Mouse (Mus musculus): Measurements from ENCODE around the gene Clk3. TPM values are rescaled to one million over a fixed set of nuclear protein-coding genes. Genes with fewer than 3 reads are reported as not detected.
A peak's percentile ranks its signal among the peaks of the same experiment; 100 is the strongest.

The Clk3 gene
- polyA plus RNA-seq, 1 experiment from 2014 or later: 75.6 TPM

DNA sequence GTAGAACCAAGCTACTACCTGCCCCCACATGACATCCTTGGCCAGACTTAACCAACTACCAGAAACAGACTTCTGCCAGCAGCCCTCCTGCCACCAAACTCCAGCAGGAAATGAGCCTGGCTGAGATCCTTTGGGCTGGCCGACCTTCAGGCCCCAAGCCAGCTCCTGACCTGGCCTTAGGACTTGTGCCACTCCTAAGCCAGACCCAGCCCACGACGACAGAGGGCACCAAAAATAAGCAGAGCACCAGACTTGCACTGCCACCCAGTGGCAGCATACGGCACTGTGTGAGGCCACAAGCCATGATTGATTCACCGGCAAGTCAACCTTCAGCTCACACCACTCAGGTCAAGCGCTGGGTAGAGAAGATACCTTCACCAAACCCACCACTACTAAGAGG, 6.4 kb downstream of the Clk3 start:
- no peak for TF ChIP-seq CTCF (IDR thresholded peaks at IDR 0.05)
- no peak for DNase-seq (ENCODE audit: low read depth, low spot score)
- in situ Hi-C loops (cut with MboI; ENCODE audit: low pct_unique_long_range_greater_than_20kb): no loop called here
- POLR2A ChIA-PET: interaction anchor here (0.8 kb wide), 1 partner anchor 10 kb away, joined by 3 read pairs; no protein-coding TSS in a partner anchor
- CTCF ChIA-PET: interaction anchor here (0.7 to 2.1 kb wide), 10 partner anchors 10 to 239 kb away, joined by 3 to 15 read pairs (median 3); no protein-coding TSS in a partner anchor
- H3K27me3 ChIP-seq: no peaks in the 10 kb centered on the region
- peak; percentile 47 for ATAC-seq

DNA sequence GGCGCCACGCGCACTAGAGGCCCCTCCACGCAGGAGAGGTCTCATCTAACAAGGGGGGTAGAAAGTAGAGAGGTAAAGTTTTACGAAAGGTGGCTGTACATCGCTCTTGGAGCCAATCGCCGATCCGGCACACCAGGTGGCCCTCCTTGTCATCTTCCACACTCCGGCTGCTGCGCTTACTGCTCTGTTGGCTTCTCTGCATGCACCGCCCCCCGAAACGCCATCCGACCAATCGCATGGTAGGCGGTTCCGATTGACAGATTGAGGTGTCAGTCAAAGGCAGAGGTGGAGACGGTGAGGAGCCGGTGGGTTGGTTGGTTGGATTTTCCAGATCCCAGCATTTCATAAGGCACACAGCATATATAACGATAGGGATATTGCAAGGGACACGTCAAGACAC, 7.1 kb downstream of the Clk3 start:
- ChIA-PET POLR2A (interaction anchor here (0.7 to 0.8 kb wide), 2 partner anchors 9 to 11 kb away, joined by 3 to 4 read pairs; no protein-coding TSS in a partner anchor), CTCF (interaction anchor here (1.1 to 2.1 kb wide), 6 partner anchors 9 to 240 kb away, joined by 3 to 15 read pairs (median 8); no protein-coding TSS in a partner anchor)
- in situ Hi-C loops (cut with MboI; ENCODE audit: low pct_unique_long_range_greater_than_20kb): no loop called here
- no peaks in the 10 kb centered on the region for H3K27me3 ChIP-seq
- no peak for DNase-seq (ENCODE audit: low read depth, low spot score)
- TF ChIP-seq CTCF (IDR thresholded peaks at IDR 0.05): no peak
- no peak for ATAC-seq

DNA sequence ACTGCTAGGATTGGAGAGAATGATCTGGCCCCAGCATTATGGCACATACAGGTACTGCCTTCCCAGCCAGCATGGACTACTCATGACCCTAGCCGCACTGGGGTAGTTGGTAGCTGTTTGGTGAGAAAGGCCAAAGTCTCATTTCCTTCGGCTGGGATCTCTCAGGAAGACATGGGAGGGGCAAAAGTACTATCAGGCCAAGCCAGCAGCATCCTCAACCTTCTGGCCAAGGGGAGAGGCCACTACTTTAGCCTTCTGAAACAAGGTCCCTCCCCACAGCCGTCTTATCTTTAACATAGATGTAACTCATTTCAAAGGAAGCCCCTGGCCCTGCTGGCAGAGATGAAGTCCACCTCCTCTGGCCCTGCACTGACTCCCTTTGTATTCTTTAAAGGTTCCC, 8.1 kb downstream of the Clk3 start:
- ChIA-PET CTCF (interaction anchor here (1.4 to 4.0 kb wide), 2 partner anchors 13 to 241 kb away, joined by 4 to 21 read pairs; no protein-coding TSS in a partner anchor), POLR2A (no interaction called here)
- no peak for DNase-seq (ENCODE audit: low read depth, low spot score)
- no peak for TF ChIP-seq CTCF (IDR thresholded peaks at IDR 0.05)
- no peak for ATAC-seq
- no peaks in the 10 kb centered on the region for H3K27me3 ChIP-seq
- in situ Hi-C loops (cut with MboI; ENCODE audit: low pct_unique_long_range_greater_than_20kb): no loop called here

DNA sequence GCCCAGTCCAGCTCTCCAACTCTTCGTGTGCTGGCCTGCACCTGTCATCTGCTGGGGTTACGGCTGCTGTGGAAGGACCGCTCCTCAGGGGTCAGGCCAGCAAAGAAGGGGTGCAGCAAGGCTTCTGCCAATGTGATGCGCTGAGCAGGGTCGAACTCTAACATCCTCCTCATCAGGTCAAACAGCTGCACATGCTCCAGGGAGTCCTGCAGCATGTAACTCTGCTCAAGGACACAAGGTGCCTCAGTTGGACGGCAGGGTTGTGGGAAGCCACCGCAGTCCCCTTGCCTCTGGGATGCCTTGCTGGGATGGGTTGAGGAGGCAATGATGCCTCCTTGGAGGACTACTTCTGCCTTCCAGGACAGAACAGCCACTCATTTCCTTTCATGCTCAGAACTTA, 14.8 kb downstream of the Clk3 start:
- H3K27me3 ChIP-seq: no peaks in the 10 kb centered on the region
- no peak for ATAC-seq
- no peak for DNase-seq (ENCODE audit: low read depth, low spot score)
- in situ Hi-C loops (cut with MboI; ENCODE audit: low pct_unique_long_range_greater_than_20kb): no loop called here
- ChIA-PET CTCF (interaction anchor here (1.3 kb wide), 1 partner anchor 91 kb away, joined by 3 read pairs; no protein-coding TSS in a partner anchor), POLR2A (no interaction called here)
- no peak for TF ChIP-seq CTCF (IDR thresholded peaks at IDR 0.05)

DNA sequence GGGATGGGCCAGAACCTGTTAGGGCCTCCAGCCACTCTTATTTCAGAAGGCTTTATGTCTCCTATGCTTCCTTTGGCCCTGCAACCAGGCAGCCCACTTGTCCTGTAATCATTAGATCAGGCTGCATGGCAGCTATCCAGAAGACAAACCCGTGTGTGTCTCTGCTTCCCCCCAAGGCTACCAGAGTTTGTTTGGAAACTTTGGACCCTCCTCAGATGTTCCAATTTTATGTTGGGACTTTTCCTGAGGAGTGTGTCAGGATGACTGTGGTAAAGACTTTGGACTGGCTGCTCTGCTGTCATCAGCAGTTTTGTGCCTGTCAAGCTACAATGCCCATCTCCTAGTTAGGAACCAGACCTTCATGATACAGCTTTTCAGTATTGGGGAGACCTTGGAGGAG, 16.8 kb downstream of the Clk3 start:
- CTCF ChIA-PET: interaction anchor here (1.6 to 2.2 kb wide), 2 partner anchors 10 to 12 kb away, joined by 4 to 10 read pairs; no protein-coding TSS in a partner anchor
- H3K27me3 ChIP-seq: no peaks in the 10 kb centered on the region
- no peak for TF ChIP-seq CTCF (IDR thresholded peaks at IDR 0.05)
- POLR2A ChIA-PET: interaction anchor here (1.0 kb wide), 1 partner anchor 10 kb away, joined by 3 read pairs; no protein-coding TSS in a partner anchor
- in situ Hi-C loops (cut with MboI; ENCODE audit: low pct_unique_long_range_greater_than_20kb): loop anchor here (5.0 kb wide), 1 partner anchor 87 kb away; no protein-coding TSS in a partner anchor
- DNase-seq (ENCODE audit: low read depth, low spot score) (no peak), ATAC-seq (no peak)

DNA sequence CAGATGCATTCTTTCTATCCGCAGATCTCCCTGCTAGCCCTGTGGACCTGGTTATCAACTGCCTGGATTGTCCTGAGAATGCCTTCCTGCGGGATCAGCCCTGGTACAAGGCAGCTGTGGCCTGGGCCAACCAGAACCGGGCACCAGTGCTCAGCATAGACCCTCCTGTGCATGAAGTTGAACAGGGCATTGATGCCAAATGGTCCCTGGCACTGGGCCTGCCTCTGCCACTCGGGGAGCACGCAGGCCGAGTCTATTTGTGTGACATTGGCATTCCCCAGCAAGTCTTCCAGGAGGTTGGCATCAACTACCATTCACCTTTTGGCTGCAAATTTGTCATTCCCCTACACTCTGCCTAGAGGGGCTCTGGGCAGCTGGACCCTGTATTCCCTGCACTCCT, 17.5 kb downstream of the Clk3 start:
- no peak for ATAC-seq
- CTCF ChIA-PET: interaction anchor here (2.2 kb wide), 1 partner anchor 11 kb away, joined by 10 read pairs; no protein-coding TSS in a partner anchor
- TF ChIP-seq CTCF (IDR thresholded peaks at IDR 0.05): no peak
- no peak for DNase-seq (ENCODE audit: low read depth, low spot score)
- POLR2A ChIA-PET: no interaction called here
- in situ Hi-C loops (cut with MboI; ENCODE audit: low pct_unique_long_range_greater_than_20kb): loop anchor here (5.0 kb wide), 1 partner anchor 86 kb away; no protein-coding TSS in a partner anchor
- H3K27me3 ChIP-seq: no peaks in the 10 kb centered on the region

DNA sequence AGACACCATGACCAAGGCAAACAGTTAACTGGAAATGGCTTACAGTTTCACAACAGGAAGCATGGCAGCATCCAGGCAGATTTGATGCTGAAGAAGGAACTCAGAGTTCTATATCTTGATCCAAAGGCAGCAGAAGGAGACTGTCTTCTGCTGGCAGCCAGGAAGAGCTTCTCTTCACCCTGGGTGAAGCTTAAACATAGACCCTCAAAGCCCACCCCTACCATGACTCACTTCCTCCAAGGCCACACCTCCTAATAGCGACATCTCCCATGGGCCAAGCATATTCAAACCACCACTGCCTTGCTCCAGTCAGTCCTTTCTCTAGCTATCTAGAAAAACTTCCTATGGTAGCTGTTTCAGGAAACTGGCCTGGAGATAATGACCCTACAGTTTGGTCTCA, 18.6 kb downstream of the Clk3 start:
- no peak for TF ChIP-seq CTCF (IDR thresholded peaks at IDR 0.05)
- DNase-seq (ENCODE audit: low read depth, low spot score): no peak
- in situ Hi-C loops (cut with MboI; ENCODE audit: low pct_unique_long_range_greater_than_20kb): loop anchor here (5.0 kb wide), 1 partner anchor 85 kb away; no protein-coding TSS in a partner anchor
- CTCF ChIA-PET: interaction anchor here (1.5 to 4.7 kb wide), 4 partner anchors 12 to 88 kb away, joined by 4 to 31 read pairs (median 16); no protein-coding TSS in a partner anchor
- no peak for ATAC-seq
- H3K27me3 ChIP-seq: no peaks in the 10 kb centered on the region
- POLR2A ChIA-PET: interaction anchor here (1.0 to 1.2 kb wide), 2 partner anchors 11 to 87 kb away, joined by 4 read pairs; no protein-coding TSS in a partner anchor

DNA sequence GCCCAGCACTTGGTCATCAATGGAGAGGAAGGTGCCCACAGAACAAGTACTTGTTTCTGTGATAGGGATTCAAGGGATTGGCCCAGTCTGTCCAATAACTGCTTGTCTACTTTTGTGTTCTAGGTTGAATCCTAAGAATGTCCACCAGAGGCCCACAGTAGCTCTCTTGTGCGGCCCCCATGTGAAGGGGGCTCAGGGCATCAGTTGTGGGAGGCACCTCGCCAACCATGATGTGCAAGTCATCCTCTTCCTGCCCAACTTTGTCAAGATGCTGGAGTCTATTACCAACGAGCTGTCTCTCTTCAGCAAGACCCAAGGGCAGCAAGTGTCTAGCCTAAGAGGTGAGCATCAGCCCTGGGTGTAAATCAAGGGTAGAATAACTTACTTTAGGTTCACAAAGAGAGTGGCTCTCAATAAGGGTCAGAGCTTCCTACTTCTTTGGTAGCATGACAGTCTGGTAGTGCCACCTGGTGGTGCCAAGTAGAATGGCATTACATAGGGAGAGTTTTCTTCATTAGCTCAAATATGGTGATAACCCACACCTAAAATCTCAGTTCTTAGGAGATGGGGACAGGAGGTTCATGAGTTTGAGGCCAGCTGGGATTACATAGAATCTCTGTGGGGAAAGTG, 21.1 kb downstream of the Clk3 start:
- in situ Hi-C loops (cut with MboI; ENCODE audit: low pct_unique_long_range_greater_than_20kb): loop anchor here (5.0 kb wide), 1 partner anchor 82 kb away; no protein-coding TSS in a partner anchor
- peak; percentile 73 for TF ChIP-seq CTCF (IDR thresholded peaks at IDR 0.05)
- ChIA-PET CTCF (interaction anchor here (0.9 to 4.7 kb wide), 12 partner anchors 8 to 228 kb away, joined by 3 to 31 read pairs (median 7); no protein-coding TSS in a partner anchor), POLR2A (interaction anchor here (0.8 kb wide), 1 partner anchor 84 kb away, joined by 5 read pairs; no protein-coding TSS in a partner anchor)
- no peaks in the 10 kb centered on the region for H3K27me3 ChIP-seq
- DNase-seq (ENCODE audit: low read depth, low spot score) (no peak), ATAC-seq (no peak)

DNA sequence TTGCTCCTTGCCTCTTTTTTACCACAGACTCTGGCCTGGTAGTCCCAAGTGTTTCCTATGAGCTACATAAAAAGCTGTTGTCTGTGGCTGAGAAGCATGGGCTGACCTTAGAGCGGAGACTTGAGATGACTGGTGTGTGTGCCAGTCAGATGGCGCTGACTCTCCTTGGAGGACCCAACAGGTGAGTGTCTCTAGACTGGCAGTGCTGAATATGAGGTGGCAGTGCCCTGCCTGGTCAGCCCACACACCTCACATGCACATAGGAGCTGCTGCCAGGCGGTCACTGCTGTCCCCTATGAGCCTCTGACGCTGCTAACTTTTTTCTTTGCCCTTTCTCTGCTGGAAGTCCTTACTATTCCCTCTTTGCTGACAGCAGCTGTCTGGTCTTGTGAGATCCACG, 25.8 kb downstream of the Clk3 start:
- H3K27me3 ChIP-seq: no peaks in the 10 kb centered on the region
- ChIA-PET CTCF (no interaction called here), POLR2A (interaction anchor here (1.1 kb wide), 1 partner anchor 29 kb away, joined by 4 read pairs; no protein-coding TSS in a partner anchor)
- in situ Hi-C loops (cut with MboI; ENCODE audit: low pct_unique_long_range_greater_than_20kb): no loop called here
- no peak for DNase-seq (ENCODE audit: low read depth, low spot score)
- no peak for TF ChIP-seq CTCF (IDR thresholded peaks at IDR 0.05)
- no peak for ATAC-seq

DNA sequence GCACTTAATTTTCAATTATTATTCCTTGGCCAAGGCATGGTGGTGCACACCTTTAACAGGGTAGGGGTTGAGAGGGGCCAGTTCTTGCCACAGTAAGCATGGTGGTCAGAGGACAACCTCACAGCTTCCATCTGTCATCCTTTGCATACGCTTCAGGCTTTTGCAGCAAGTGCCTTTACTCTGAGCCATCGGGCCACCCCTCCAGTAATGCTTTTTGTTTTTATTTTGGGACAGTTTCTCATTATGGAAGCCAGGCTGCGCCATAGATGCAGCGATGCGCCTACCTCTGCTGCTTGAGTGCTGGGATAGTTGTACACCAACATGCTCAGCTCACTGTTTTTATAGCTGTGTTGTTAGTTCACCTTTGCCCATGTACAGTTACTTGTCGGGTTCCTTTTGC, 32.1 kb downstream of the Clk3 start:
- in situ Hi-C loops (cut with MboI; ENCODE audit: low pct_unique_long_range_greater_than_20kb): no loop called here
- TF ChIP-seq CTCF (IDR thresholded peaks at IDR 0.05): no peak
- no peaks in the 10 kb centered on the region for H3K27me3 ChIP-seq
- ChIA-PET POLR2A (no interaction called here), CTCF (interaction anchor here (3.6 kb wide), 1 partner anchor 12 kb away, joined by 16 read pairs; no protein-coding TSS in a partner anchor)
- DNase-seq (ENCODE audit: low read depth, low spot score) (no peak), ATAC-seq (no peak)

DNA sequence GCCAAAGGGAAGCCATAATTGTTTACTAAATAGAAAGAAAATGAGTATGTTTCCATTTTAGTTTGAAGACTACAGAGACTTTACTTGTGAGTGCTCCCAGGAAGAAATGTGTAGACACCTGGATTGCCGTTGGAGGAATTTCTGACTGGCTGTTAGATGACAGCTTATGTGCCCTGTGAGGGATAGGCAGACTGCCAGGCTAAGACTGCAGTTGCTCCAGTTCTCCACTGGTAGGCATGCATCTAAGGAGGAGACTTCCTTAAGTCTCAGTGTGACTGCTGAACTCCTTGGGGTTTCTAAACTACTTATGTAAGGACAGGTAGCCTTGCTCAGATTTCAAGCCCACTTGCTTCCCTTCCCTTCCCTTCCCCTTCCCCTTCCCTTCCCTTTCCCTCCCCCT, 37.3 kb downstream of the Clk3 start:
- H3K27me3 ChIP-seq: no peaks in the 10 kb centered on the region
- in situ Hi-C loops (cut with MboI; ENCODE audit: low pct_unique_long_range_greater_than_20kb): no loop called here
- ATAC-seq (no peak), DNase-seq (ENCODE audit: low read depth, low spot score) (no peak)
- ChIA-PET CTCF (interaction anchor here (1.5 kb wide), 1 partner anchor 16 kb away, joined by 7 read pairs; no protein-coding TSS in a partner anchor), POLR2A (no interaction called here)
- peak; percentile 32 for TF ChIP-seq CTCF (IDR thresholded peaks at IDR 0.05)

Data from Patski (cell line).